Mouse (Mus musculus) limb, embryonic 14.5 days (tissue): ENCODE measurements around the gene Lmx1a. TPM values are rescaled to one million over a fixed set of nuclear protein-coding genes. Genes with fewer than 3 reads are reported as not detected.

Experiments
- ATAC-seq: fragments of 200-750 bp; cut with Nextera tagmentation; 2 replicates; pipeline ENCODE4 v1.8.0; 2017; ENCODE audit warnings: low read depth, moderate number of reproducible peaks, moderate TSS enrichment; ENCODE audit not compliant: low FRiP score
- DNase-seq: peaks from one replicate; pipeline ENCODE4 v3.0.0-alpha.2; 2015; ENCODE audit warnings: low spot score
- H3K27ac ChIP-seq: fragments of 300-500 bp; sonication (generic); replicated peaks from 2 replicates; pipeline ENCODE4 v1.5.1; 2014; ENCODE audit warnings: low read depth, mild to moderate bottlenecking, low read length, moderate library complexity, mixed read lengths
- H3K27me3 ChIP-seq: fragments of 300-500 bp; sonication (generic); 2 replicates; pipeline ENCODE4 v1.6.1; 2014; ENCODE audit warnings: low read length, mixed read lengths; ENCODE audit not compliant: control insufficient read depth, insufficient read depth
- H3K36me3 ChIP-seq: fragments of 300-500 bp; sonication (generic); 2 replicates; pipeline ENCODE4 v1.6.1; 2014; ENCODE audit warnings: mild to moderate bottlenecking, low read length, moderate library complexity, mixed read lengths; ENCODE audit not compliant: control insufficient read depth, insufficient read depth
- H3K4me1 ChIP-seq: fragments of 300-500 bp; sonication (generic); 2 replicates; pipeline ENCODE4 v1.6.1; 2014; ENCODE audit warnings: antibody characterized with exemption, low read length, mixed read lengths; ENCODE audit not compliant: control insufficient read depth, insufficient read depth
- H3K4me2 ChIP-seq: fragments of 300-500 bp; sonication (generic); replicated peaks from 2 replicates; pipeline ENCODE4 v1.6.1; 2014; ENCODE audit warnings: low read depth, mild to moderate bottlenecking, low read length, moderate library complexity; ENCODE audit not compliant: severe bottlenecking
- H3K4me3 ChIP-seq: fragments of 300-500 bp; sonication (generic); replicated peaks from 2 replicates; pipeline ENCODE4 v1.5.1; 2014; ENCODE audit warnings: low read length
- H3K9ac ChIP-seq: fragments of 300-500 bp; sonication (generic); 2 replicates; pipeline ENCODE4 v1.6.1; 2014; ENCODE audit warnings: mild to moderate bottlenecking, low read depth, low read length, moderate library complexity; ENCODE audit not compliant: severe bottlenecking
- H3K9me3 ChIP-seq: fragments of 300-500 bp; sonication (generic); 2 replicates; pipeline ENCODE4 v1.6.1; 2016; ENCODE audit warnings: low read length; ENCODE audit not compliant: control insufficient read depth
- POLR2A ChIP-seq: fragments of 200-500 bp; IDR thresholded peaks from 2 replicates; pipeline ENCODE4 v1.8.0; 2012; ENCODE audit warnings: inconsistent platforms, mild to moderate bottlenecking, moderate library complexity, borderline replicate concordance; ENCODE audit not compliant: insufficient read depth, insufficient read length; ENCODE audit errors: extremely low read depth
- WGBS: fragments of 180-500 bp; shearing (Covaris S2); extraction: QIAGEN DNeasy Blood & Tissue Kit; methylation state at CpG from one replicate; pipeline ENCODE4 v1.1.7; 2014; 5-methylcytosine and 5-hydroxymethylcytosine counted together
- polyA plus RNA-seq, 2 experiments: library from polyadenylated mRNA; depleted of rRNA in 1 of 2; stranded (reverse) in 1 of 2; unstranded in 1 of 2; fragments of >200 nt; fragmentation: Nextera tagmentation in 1 of 2; extraction: Ambion mirVana in 1 of 2; gene quantifications; 2 replicates each; pipeline versions ENCODE4 v1.2.1 to v1.2.3; 2012 to 2014

Lmx1a gene
- polyA plus RNA-seq, 2 experiments = 0.37 to 0.57 TPM

DNA sequence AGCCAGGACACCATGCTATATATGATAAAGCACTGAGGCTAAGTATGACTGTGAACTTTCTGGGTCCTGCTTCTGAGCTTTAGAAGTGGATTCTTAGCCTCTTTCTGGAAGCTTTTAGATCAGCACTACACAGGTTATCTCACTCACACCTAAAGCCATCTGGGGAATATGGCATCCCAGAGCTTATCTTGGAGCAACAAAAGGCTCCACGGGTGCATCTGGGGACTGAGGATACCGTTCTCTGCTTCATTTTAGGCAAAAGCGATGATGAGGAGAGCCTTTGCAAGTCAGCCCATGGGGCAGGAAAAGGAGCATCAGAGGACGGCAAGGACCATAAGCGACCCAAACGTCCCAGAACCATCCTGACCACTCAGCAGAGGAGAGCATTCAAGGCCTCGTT is 141.3 kb downstream of the Lmx1a start:
- no peaks in the 10 kb centered on the region for H3K36me3 ChIP-seq
- no peaks in the 10 kb centered on the region for H3K9me3 ChIP-seq
- H3K4me3 ChIP-seq = no peak overlapping the region
- no peak overlapping the region for H3K4me2 ChIP-seq
- H3K4me1 ChIP-seq = no peaks in the 10 kb centered on the region
- WGBS = 87% methylated on average over 7 of the region's 7 CpGs
- DNase-seq = no peak
- no peak for TF ChIP-seq POLR2A
- H3K27ac ChIP-seq = no peak overlapping the region
- no peak for ATAC-seq
- no peak overlapping the region for H3K9ac ChIP-seq
- H3K27me3 ChIP-seq = no peaks in the 10 kb centered on the region

- Histone ChIP-seq H3K36me3 (no peaks in the 10 kb centered on the region), H3K4me3 (no peak overlapping the region), H3K27ac (no peak overlapping the region), H3K9ac (no peak overlapping the region), H3K27me3 (no peaks in the 10 kb centered on the region), H3K4me1 (no peaks in the 10 kb centered on the region), H3K9me3 (no peaks in the 10 kb centered on the region), H3K4me2 (no peak overlapping the region)
- 88% methylated on average over 3 of the region's 3 CpGs for WGBS
- no peak for TF ChIP-seq POLR2A
- no peak for DNase-seq
- ATAC-seq = no peak
Measured at GRCm38 (mm10) chr1:167831601-167832000, 142.6 kb downstream of the Lmx1a start.

DNA sequence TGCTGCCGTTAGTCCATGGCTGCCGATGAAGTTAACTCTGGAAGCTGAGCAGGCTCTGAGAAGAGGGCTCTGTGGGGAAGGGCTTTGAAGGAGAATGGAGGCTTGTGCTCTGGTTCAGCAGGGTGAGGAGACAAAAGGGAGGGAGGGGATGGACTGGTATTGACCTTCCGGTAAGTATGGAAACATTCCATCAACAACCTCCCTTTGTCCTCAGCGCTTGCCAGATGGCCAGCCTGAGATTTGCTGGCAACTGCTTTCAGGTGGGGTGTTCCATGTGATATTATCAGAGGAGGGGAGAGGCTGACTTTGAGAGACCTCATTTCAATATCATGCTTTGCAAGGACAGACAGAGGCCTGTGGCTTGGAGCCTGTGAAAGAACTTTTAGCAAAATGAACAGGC is 165.8 kb downstream of the Lmx1a start:
- H3K9me3 ChIP-seq = no peaks in the 10 kb centered on the region
- no peaks in the 10 kb centered on the region for H3K27me3 ChIP-seq
- H3K4me1 ChIP-seq = no peaks in the 10 kb centered on the region
- TF ChIP-seq POLR2A = no peak
- no peak overlapping the region for H3K27ac ChIP-seq
- WGBS = 72% methylated on average over 4 of the region's 4 CpGs
- DNase-seq (no peak), ATAC-seq (no peak)
- no peak overlapping the region for H3K9ac ChIP-seq
- no peak overlapping the region for H3K4me2 ChIP-seq
- no peaks in the 10 kb centered on the region for H3K36me3 ChIP-seq
- H3K4me3 ChIP-seq = no peak overlapping the region

DNA sequence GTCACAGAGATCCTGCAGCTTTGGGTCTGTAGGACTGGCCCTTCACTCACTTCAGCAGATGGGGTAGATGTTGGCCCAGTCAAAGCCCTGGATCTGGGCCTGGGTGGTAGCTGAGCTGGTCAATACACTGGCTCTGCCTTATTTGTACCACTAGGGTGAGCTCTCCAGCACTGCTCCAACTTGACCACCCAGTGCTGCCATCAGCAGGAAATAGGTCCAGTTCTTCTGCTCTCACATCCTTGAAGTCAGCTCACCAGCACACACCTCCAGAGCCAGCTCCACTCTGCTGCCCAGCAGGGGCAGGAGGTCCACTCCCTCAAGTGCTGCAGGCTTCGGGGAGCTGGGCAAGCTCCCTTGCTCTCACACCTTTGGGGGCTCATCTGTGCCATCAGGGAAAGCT is 183.0 kb downstream of the Lmx1a start:
- Histone ChIP-seq H3K27ac (no peak overlapping the region), H3K27me3 (no peaks in the 10 kb centered on the region), H3K36me3 (no peaks in the 10 kb centered on the region), H3K4me3 (no peak overlapping the region), H3K9ac (no peak overlapping the region), H3K4me1 (no peaks in the 10 kb centered on the region), H3K9me3 (no peaks in the 10 kb centered on the region), H3K4me2 (no peak overlapping the region)
- ATAC-seq = no peak
- 65% methylated on average over 1 of the region's 1 CpGs for WGBS
- DNase-seq = no peak
- no peak for TF ChIP-seq POLR2A

DNA sequence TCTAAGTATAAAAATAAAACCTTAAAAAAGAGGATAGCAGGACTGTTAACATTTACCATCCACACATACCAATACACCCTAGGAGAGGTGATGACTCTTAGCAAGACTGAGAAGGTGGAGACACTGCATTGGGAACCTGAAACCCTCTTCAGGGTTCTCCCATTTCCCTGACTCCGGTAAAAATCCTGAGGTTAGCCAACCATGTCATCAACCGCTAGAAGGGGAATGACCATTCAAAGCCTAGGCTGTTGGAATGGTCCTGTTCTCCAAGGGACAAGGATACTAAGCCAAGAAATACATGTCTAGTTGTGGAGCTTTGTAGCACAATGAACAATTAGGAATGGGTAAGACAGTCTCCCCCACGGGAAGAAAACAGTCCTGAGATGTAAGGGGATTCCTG is 185.1 kb downstream of the Lmx1a start:
- DNase-seq = no peak

DNA sequence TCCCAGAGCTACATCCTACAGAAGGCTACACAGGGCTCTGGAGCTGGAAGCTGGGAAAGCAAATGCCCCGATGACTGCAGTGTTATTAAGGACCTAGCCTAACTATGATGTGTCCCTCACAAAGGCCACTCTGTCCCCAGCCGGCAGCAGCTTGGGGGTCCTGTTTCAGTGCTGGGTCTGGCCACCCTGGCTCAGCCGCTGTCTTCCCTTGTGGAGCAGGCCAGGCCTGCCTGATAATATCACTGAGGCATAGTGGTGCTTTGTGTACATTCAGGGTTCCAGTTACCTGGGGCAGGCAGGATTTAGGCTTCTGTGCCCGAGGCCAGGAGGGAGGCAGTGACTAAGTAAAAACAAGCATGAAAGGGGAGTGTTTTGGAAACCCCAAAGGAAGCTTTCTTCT is 188.9 kb downstream of the Lmx1a start:
- H3K9ac ChIP-seq = no peak overlapping the region
- TF ChIP-seq POLR2A = no peak
- no peaks in the 10 kb centered on the region for H3K4me1 ChIP-seq
- DNase-seq (no peak), ATAC-seq (no peak)
- no peak overlapping the region for H3K4me2 ChIP-seq
- 53% methylated on average over 4 of the region's 4 CpGs for WGBS
- H3K27ac ChIP-seq = no peak overlapping the region
- H3K27me3 ChIP-seq = no peaks in the 10 kb centered on the region; the same call in 1 of the 2 replicates
- H3K9me3 ChIP-seq = no peaks in the 10 kb centered on the region
- no peaks in the 10 kb centered on the region for H3K36me3 ChIP-seq
- no peak overlapping the region for H3K4me3 ChIP-seq

More for the DNA sequence above, 185.1 kb downstream of the Lmx1a start:
- no peak overlapping the region for H3K4me2 ChIP-seq
- 68% methylated on average over 3 of the region's 3 CpGs for WGBS
- no peak for ATAC-seq
- H3K4me1 ChIP-seq = no peaks in the 10 kb centered on the region
- H3K36me3 ChIP-seq = no peaks in the 10 kb centered on the region
- no peak for TF ChIP-seq POLR2A
- H3K4me3 ChIP-seq = no peak overlapping the region
- H3K9me3 ChIP-seq = no peaks in the 10 kb centered on the region
- no peak overlapping the region for H3K9ac ChIP-seq
- no peaks in the 10 kb centered on the region; the same call in 1 of the 2 replicates for H3K27me3 ChIP-seq
- H3K27ac ChIP-seq = no peak overlapping the region
